Mouse (Mus musculus): ENCODE data around the gene Cdh11. TPM values are rescaled to one million over a fixed set of nuclear protein-coding genes. Genes with fewer than 3 reads are reported as not detected.
A peak's percentile ranks its signal among the peaks of the same experiment; 100 is the strongest.

Gene Cdh11
- total and polyA plus RNA-seq, 2 experiments, result 0.11 to 0.37 TPM

- no peaks in the 10 kb centered on the region for H3K36me3 ChIP-seq (ENCODE audit: control insufficient read depth, insufficient read depth, low read length)
- peaks cover 5% of the 10 kb centered on the region; the same call in 1 of the 2 replicates for H3K27me3 ChIP-seq (ENCODE audit: control insufficient read depth, insufficient read depth, low read length)
- WGBS, result 2% methylated on average over 42 of the region's 42 CpGs
- H3K79me2 ChIP-seq (ENCODE audit: control insufficient read depth, insufficient read depth, low read length), result no peaks in the 10 kb centered on the region
- no peak overlapping the region for H3K27ac ChIP-seq (replicated peaks; ENCODE audit: insufficient read depth, low read depth, low read length)
- no peak for TF ChIP-seq CTCF (IDR thresholded peaks at IDR 0.05; ENCODE audit: low read depth, low read length)
- TF ChIP-seq POLR2A (IDR thresholded peaks at IDR 0.05; ENCODE audit: extremely low read depth, insufficient read depth, low read length), result no peak
- H3K4me3 ChIP-seq (ENCODE audit: insufficient read depth, low read depth, low read length), result no peak overlapping the region
- 0 out of 2 replicates have a peak, but pooled peaks cover 3% of the 10 kb centered on the region for H3K4me1 ChIP-seq (ENCODE audit: control insufficient read depth, insufficient read depth, low read length)
- DNase-seq (ENCODE audit: extremely low read depth, low read depth, low spot score), result no peak
- H3K9ac ChIP-seq (ENCODE audit: low read depth, low read length), result no peak overlapping the region
Measured at GRCm38 (mm10) chr8:102783821-102784591, 1.4 kb downstream of the Cdh11 start.

DNA sequence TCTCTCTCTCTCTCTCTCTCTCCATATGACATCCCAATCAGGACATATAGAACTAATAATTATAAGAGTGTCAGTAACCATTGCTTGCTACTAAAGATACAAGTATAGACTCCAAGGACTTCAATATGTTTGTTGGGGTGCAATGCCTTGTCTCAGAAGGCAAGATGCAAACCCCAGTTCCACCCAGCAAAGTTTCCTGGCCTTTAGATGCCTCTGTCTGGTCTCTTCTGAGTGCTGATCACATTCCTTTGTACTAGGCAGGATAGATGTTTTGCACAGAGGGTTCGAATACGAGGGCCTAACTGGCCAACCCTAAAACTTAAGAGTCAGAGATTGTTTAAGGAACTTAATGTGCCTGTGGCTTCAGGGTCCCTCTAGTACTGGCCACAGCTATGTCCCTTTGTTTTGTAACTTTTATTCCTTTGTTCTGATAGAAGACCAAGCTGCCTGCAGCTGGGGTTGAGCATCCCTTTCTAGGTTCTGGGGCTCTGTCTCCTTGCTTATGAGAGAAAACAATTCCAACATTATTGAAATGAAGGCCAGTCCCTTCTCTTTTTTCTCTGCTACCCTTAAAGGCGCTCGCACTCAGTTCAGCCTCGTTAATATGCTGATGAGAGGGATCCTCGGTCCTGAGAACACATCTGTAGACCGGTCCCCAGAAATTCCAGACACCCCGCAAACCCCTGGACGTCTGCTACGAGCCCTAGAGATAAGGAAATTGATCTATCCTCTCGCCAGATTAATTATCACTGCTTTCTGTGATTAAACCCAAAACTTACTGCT, 2.5 kb downstream of the Cdh11 start:
- WGBS, result 11% methylated on average over 11 of the region's 11 CpGs
- TF ChIP-seq CTCF (IDR thresholded peaks at IDR 0.05; ENCODE audit: low read depth, low read length) (no peak), POLR2A (IDR thresholded peaks at IDR 0.05; ENCODE audit: extremely low read depth, insufficient read depth, low read length) (no peak)
- H3K27me3 ChIP-seq (ENCODE audit: control insufficient read depth, insufficient read depth, low read length), result peaks cover 5% of the 10 kb centered on the region; the same call in 1 of the 2 replicates

GRCm38 (mm10) chr8:102780899-102781298, 4.5 kb downstream of the Cdh11 start:
- peak; percentile 17 for DNase-seq (ENCODE audit: extremely low read depth, low read depth, low spot score)
- Histone ChIP-seq H3K27ac (replicated peaks; ENCODE audit: insufficient read depth, low read depth, low read length) (no peak overlapping the region), H3K79me2 (ENCODE audit: control insufficient read depth, insufficient read depth, low read length) (no peaks in the 10 kb centered on the region), H3K4me1 (ENCODE audit: control insufficient read depth, insufficient read depth, low read length) (0 out of 2 replicates have a peak, but pooled peaks cover 3% of the 10 kb centered on the region), H3K9ac (ENCODE audit: low read depth, low read length) (no peak overlapping the region), H3K36me3 (ENCODE audit: control insufficient read depth, insufficient read depth, low read length) (no peaks in the 10 kb centered on the region), H3K27me3 (ENCODE audit: control insufficient read depth, insufficient read depth, low read length) (0 out of 2 replicates have a peak, but pooled peaks cover 5% of the 10 kb centered on the region), H3K4me3 (ENCODE audit: insufficient read depth, low read depth, low read length) (no peak overlapping the region)
- WGBS, result 3% methylated on average over 12 of the region's 12 CpGs
- TF ChIP-seq CTCF (IDR thresholded peaks at IDR 0.05; ENCODE audit: low read depth, low read length), result peak; percentile 63; the same call in 1 of the 2 replicates
- TF ChIP-seq POLR2A (IDR thresholded peaks at IDR 0.05; ENCODE audit: extremely low read depth, insufficient read depth, low read length), result no peak

More for the DNA sequence above, 2.5 kb downstream of the Cdh11 start:
- H3K9ac ChIP-seq (ENCODE audit: low read depth, low read length), result no peak overlapping the region
- H3K4me3 ChIP-seq (ENCODE audit: insufficient read depth, low read depth, low read length), result no peak overlapping the region
- 0 out of 2 replicates have a peak, but pooled peaks cover 3% of the 10 kb centered on the region for H3K4me1 ChIP-seq (ENCODE audit: control insufficient read depth, insufficient read depth, low read length)
- no peaks in the 10 kb centered on the region for H3K79me2 ChIP-seq (ENCODE audit: control insufficient read depth, insufficient read depth, low read length)
- H3K36me3 ChIP-seq (ENCODE audit: control insufficient read depth, insufficient read depth, low read length), result no peaks in the 10 kb centered on the region
- H3K27ac ChIP-seq (replicated peaks; ENCODE audit: insufficient read depth, low read depth, low read length), result no peak overlapping the region
- no peak for DNase-seq (ENCODE audit: extremely low read depth, low read depth, low spot score)

GRCm38 (mm10) chr8:102774594-102774993, 10.8 kb downstream of the Cdh11 start:
- Histone ChIP-seq H3K9ac (ENCODE audit: low read depth, low read length) (no peak overlapping the region), H3K36me3 (ENCODE audit: control insufficient read depth, insufficient read depth, low read length) (no peaks in the 10 kb centered on the region), H3K4me3 (ENCODE audit: insufficient read depth, low read depth, low read length) (no peak overlapping the region), H3K79me2 (ENCODE audit: control insufficient read depth, insufficient read depth, low read length) (no peaks in the 10 kb centered on the region), H3K4me1 (ENCODE audit: control insufficient read depth, insufficient read depth, low read length) (no peaks in the 10 kb centered on the region), H3K27ac (replicated peaks; ENCODE audit: insufficient read depth, low read depth, low read length) (no peak overlapping the region), H3K27me3 (ENCODE audit: control insufficient read depth, insufficient read depth, low read length) (no peaks in the 10 kb centered on the region)
- DNase-seq (ENCODE audit: extremely low read depth, low read depth, low spot score), result no peak
- TF ChIP-seq POLR2A (IDR thresholded peaks at IDR 0.05; ENCODE audit: extremely low read depth, insufficient read depth, low read length), result no peak
- no peak for TF ChIP-seq CTCF (IDR thresholded peaks at IDR 0.05; ENCODE audit: low read depth, low read length)
- 83% methylated on average over 1 of the region's 1 CpGs for WGBS

DNA sequence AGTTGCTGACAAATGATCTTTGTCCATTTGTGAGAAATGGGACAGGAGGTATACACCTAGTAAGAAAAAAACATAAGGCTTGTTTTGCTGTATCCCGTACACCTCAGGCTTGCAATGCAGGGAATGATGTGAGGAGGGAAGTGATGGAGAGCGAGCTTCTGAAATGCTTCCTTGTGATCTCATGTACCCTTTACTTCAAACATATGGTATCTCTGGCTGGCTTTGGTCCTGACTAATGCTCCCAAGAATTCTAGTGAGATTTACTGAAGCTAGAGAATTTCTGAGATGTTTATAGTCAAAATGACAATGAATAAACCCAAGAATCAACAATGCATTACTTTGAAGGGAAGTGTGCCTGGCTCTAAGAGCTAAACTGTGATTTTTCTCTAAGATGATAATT, 14.0 kb downstream of the Cdh11 start:
- Histone ChIP-seq H3K4me1 (ENCODE audit: control insufficient read depth, insufficient read depth, low read length) (no peaks in the 10 kb centered on the region), H3K9ac (ENCODE audit: low read depth, low read length) (no peak overlapping the region), H3K27ac (replicated peaks; ENCODE audit: insufficient read depth, low read depth, low read length) (no peak overlapping the region), H3K27me3 (ENCODE audit: control insufficient read depth, insufficient read depth, low read length) (no peaks in the 10 kb centered on the region), H3K36me3 (ENCODE audit: control insufficient read depth, insufficient read depth, low read length) (no peaks in the 10 kb centered on the region), H3K79me2 (ENCODE audit: control insufficient read depth, insufficient read depth, low read length) (no peaks in the 10 kb centered on the region), H3K4me3 (ENCODE audit: insufficient read depth, low read depth, low read length) (no peak overlapping the region)
- no peak for DNase-seq (ENCODE audit: extremely low read depth, low read depth, low spot score)
- WGBS, result 87% methylated on average over 2 of the region's 2 CpGs
- TF ChIP-seq POLR2A (IDR thresholded peaks at IDR 0.05; ENCODE audit: extremely low read depth, insufficient read depth, low read length), result no peak
- no peak for TF ChIP-seq CTCF (IDR thresholded peaks at IDR 0.05; ENCODE audit: low read depth, low read length)
